Mouse (Mus musculus) midbrain, embryonic 10.5 days (tissue): ENCODE results near the gene Stat3. TPM values are rescaled to one million over a fixed set of nuclear protein-coding genes. Genes with fewer than 3 reads are reported as not detected.

ENCODE experiments used
- DNase-seq: peaks from one replicate; pipeline ENCODE4 v3.0.0-alpha.2; 2017; ENCODE audit warnings: low spot score
- H3K27ac ChIP-seq: fragments of 300-500 bp; sonication (generic); replicated peaks from 2 replicates; pipeline ENCODE4 v1.5.1; 2016; ENCODE audit warnings: mild to moderate bottlenecking
- H3K27me3 ChIP-seq: fragments of 300-500 bp; sonication (generic); 2 replicates; pipeline ENCODE4 v1.6.1; 2016; ENCODE audit warnings: low read depth, mild to moderate bottlenecking; ENCODE audit not compliant: poor library complexity, severe bottlenecking
- H3K36me3 ChIP-seq: fragments of 300-500 bp; sonication (generic); 2 replicates; pipeline ENCODE4 v1.6.1; 2016; ENCODE audit warnings: mild to moderate bottlenecking, moderate library complexity
- H3K4me1 ChIP-seq: fragments of 300-500 bp; sonication (generic); 2 replicates; pipeline ENCODE4 v1.6.1; 2016
- H3K4me3 ChIP-seq: fragments of 300-500 bp; sonication (generic); 2 replicates; pipeline ENCODE4 v1.5.1; 2016; ENCODE audit warnings: mild to moderate bottlenecking, moderate library complexity
- H3K9me3 ChIP-seq: fragments of 300-500 bp; sonication (generic); replicated peaks from 2 replicates; pipeline ENCODE4 v1.6.1; 2016; ENCODE audit warnings: mild to moderate bottlenecking
- WGBS: fragments of 180-500 bp; shearing (Covaris S2); methylation state at CpG from one replicate; pipeline ENCODE4 v1.1.7; 2016; 5-methylcytosine and 5-hydroxymethylcytosine counted together
- polyA plus RNA-seq: library from polyadenylated mRNA; unstranded; fragments of >200 nt; fragmentation: Nextera tagmentation; extraction: Ambion mirVana; gene quantifications from 2 replicates; pipeline ENCODE4 v1.2.1, GENCODE M21; 2016

Stat3 gene
- polyA plus RNA-seq, 1 experiment from 2014 or later = 16.9 TPM

GRCm38 (mm10) chr11:100852088-100852487 lies 87.3 kb downstream of the Stat3 start:
- WGBS = 93% methylated on average over 2 of the region's 2 CpGs
- DNase-seq = no peak
- Histone ChIP-seq H3K27me3 (peaks cover 68% of the 10 kb centered on the region), H3K27ac (no peak overlapping the region), H3K4me3 (no peak overlapping the region), H3K9me3 (no peaks in the 10 kb centered on the region), H3K4me1 (peaks cover 35% of the 10 kb centered on the region), H3K36me3 (no peaks in the 10 kb centered on the region)

GRCm38 (mm10) chr11:100850778-100851528 lies 88.4 kb downstream of the Stat3 start:
- WGBS = under 1% methylated on average over 33 of the region's 33 CpGs
- DNase-seq = peak; percentile 69
- no peaks in the 10 kb centered on the region for H3K9me3 ChIP-seq
- peaks cover 35% of the 10 kb centered on the region for H3K4me1 ChIP-seq
- peaks cover 57% of the 10 kb centered on the region for H3K27me3 ChIP-seq
- H3K27ac ChIP-seq = peak overlapping the region; percentile 92
- H3K36me3 ChIP-seq = no peaks in the 10 kb centered on the region
- H3K4me3 ChIP-seq = peak overlapping the region; percentile 95

- DNase-seq = peak; percentile 72
- Histone ChIP-seq H3K4me3 (peak within 1 kb of the TSS; percentile 95), H3K4me1 (peaks cover 33% of the 10 kb centered on the region), H3K27ac (peak within 1 kb of the TSS; percentile 92), H3K27me3 (peaks cover 49% of the 10 kb centered on the region), H3K36me3 (no peaks in the 10 kb centered on the region), H3K9me3 (no peaks in the 10 kb centered on the region)
- under 1% methylated on average over 97 of the region's 104 CpGs for WGBS
Measured at GRCm38 (mm10) chr11:100850038-100850777, 89.1 kb downstream of the Stat3 start, which contains the start of gene Stat5b. Gene Stat5b, minus strand, starts transcription at chr11:100850724.

GRCm38 (mm10) chr11:100849456-100850037 lies 89.8 kb downstream of the Stat3 start:
- no peaks in the 10 kb centered on the region for H3K36me3 ChIP-seq
- H3K27me3 ChIP-seq = peaks cover 43% of the 10 kb centered on the region
- peak overlapping the region; percentile 92 for H3K27ac ChIP-seq
- no peaks in the 10 kb centered on the region for H3K9me3 ChIP-seq
- H3K4me3 ChIP-seq = peak overlapping the region; percentile 95
- peaks cover 33% of the 10 kb centered on the region for H3K4me1 ChIP-seq
- WGBS = 4% methylated on average over 13 of the region's 13 CpGs
- DNase-seq = no peak

GRCm38 (mm10) chr11:100848789-100849379 lies 90.5 kb downstream of the Stat3 start:
- Histone ChIP-seq H3K27ac (no peak overlapping the region), H3K4me3 (peak overlapping the region; percentile 95), H3K36me3 (no peaks in the 10 kb centered on the region), H3K9me3 (no peaks in the 10 kb centered on the region), H3K27me3 (peaks cover 37% of the 10 kb centered on the region), H3K4me1 (peaks cover 33% of the 10 kb centered on the region)
- no peak for DNase-seq
- 75% methylated on average over 6 of the region's 6 CpGs for WGBS

DNA sequence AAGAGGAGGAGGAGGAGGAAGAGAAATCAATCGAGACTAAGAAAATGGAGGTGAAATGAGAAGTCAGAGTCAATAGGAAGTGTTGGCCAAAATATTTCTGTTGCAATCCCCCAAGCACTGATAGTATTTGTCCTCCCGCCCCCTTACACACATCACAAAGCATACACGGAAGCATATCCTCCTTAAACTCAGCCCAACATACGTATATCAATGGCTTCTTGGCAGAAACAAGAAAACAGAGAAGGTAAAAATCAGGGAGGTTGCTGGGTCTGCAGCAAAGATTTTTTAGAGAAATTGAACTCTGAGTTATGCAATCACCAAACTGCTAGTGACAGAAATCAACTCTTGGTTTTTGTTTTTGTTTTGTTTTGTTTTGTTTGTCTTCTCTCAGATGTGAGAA lies 91.3 kb downstream of the Stat3 start:
- Histone ChIP-seq H3K36me3 (no peaks in the 10 kb centered on the region), H3K27ac (no peak overlapping the region), H3K4me1 (peaks cover 33% of the 10 kb centered on the region), H3K27me3 (peaks cover 29% of the 10 kb centered on the region), H3K9me3 (no peaks in the 10 kb centered on the region), H3K4me3 (no peak overlapping the region)
- 81% methylated on average over 4 of the region's 4 CpGs for WGBS
- DNase-seq = no peak

GRCm38 (mm10) chr11:100847572-100847971 lies 91.8 kb downstream of the Stat3 start:
- Histone ChIP-seq H3K4me1 (peaks cover 33% of the 10 kb centered on the region), H3K4me3 (no peak overlapping the region), H3K27me3 (peaks cover 24% of the 10 kb centered on the region), H3K9me3 (no peaks in the 10 kb centered on the region), H3K27ac (no peak overlapping the region), H3K36me3 (no peaks in the 10 kb centered on the region)
- no peak for DNase-seq
- 94% methylated on average over 4 of the region's 4 CpGs for WGBS

DNA sequence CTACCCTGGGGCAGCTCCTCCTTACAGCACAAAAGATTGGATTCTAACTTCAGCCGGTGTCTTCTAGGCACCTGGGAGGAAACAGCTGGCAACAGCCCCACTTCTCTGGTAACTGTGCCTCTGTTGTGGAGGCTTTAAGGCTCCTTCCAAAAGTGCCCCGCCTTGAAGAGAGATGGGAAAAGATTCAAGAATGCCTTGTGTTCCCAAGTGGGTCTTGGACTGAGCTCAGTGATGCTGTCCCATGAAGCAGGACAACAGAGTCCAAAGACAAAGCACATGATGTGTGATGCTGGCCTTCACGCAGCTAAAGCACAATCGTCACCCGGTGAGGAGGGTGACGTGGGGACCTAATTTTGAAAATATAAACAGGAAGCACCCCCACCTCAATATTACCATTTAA lies 93.5 kb downstream of the Stat3 start:
- DNase-seq = no peak
- H3K27me3 ChIP-seq = peaks cover 9% of the 10 kb centered on the region; the same call in 1 of the 2 replicates
- peaks cover 23% of the 10 kb centered on the region for H3K4me1 ChIP-seq
- H3K27ac ChIP-seq = no peak overlapping the region
- 88% methylated on average over 6 of the region's 6 CpGs for WGBS
- no peaks in the 10 kb centered on the region for H3K9me3 ChIP-seq
- H3K4me3 ChIP-seq = no peak overlapping the region
- no peaks in the 10 kb centered on the region for H3K36me3 ChIP-seq

DNA sequence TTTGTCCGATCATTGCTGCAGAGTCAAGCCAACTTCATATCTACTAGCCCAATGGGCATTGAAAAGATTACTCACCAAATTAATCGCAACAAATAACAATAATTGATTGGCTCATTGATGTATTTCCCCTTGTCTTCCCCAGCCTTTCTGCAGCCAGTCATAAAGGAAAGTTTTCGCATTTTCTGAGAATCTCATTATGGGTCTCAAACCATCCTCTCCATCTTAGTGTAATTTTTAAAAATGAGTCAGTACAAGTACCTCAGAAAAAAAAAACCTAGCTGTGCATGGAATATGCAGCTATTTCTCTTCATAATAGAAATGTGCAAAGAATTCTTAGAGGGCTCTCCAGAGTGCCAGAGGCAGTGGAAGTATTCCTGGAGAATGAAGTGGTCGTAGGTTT lies 95.2 kb downstream of the Stat3 start:
- H3K9me3 ChIP-seq = no peaks in the 10 kb centered on the region
- H3K27me3 ChIP-seq = peaks cover 5% of the 10 kb centered on the region; the same call in 1 of the 2 replicates
- H3K27ac ChIP-seq = no peak overlapping the region
- peaks cover 8% of the 10 kb centered on the region for H3K4me1 ChIP-seq
- 93% methylated on average over 4 of the region's 4 CpGs for WGBS
- H3K4me3 ChIP-seq = no peak overlapping the region
- DNase-seq = no peak
- H3K36me3 ChIP-seq = no peaks in the 10 kb centered on the region

GRCm38 (mm10) chr11:100843070-100843669 lies 96.2 kb downstream of the Stat3 start:
- H3K4me1 ChIP-seq = no peaks in the 10 kb centered on the region
- WGBS = 92% methylated on average over 8 of the region's 8 CpGs
- no peaks in the 10 kb centered on the region for H3K36me3 ChIP-seq
- DNase-seq = no peak
- H3K27ac ChIP-seq = no peak overlapping the region
- no peak overlapping the region for H3K4me3 ChIP-seq
- H3K27me3 ChIP-seq = no peaks in the 10 kb centered on the region
- no peaks in the 10 kb centered on the region for H3K9me3 ChIP-seq

GRCm38 (mm10) chr11:100842025-100842424 lies 97.3 kb downstream of the Stat3 start:
- H3K36me3 ChIP-seq = no peaks in the 10 kb centered on the region
- H3K4me1 ChIP-seq = no peaks in the 10 kb centered on the region
- H3K9me3 ChIP-seq = peaks cover 5% of the 10 kb centered on the region; the same call in 1 of the 2 replicates
- DNase-seq = no peak
- H3K4me3 ChIP-seq = no peak overlapping the region
- no peak overlapping the region for H3K27ac ChIP-seq
- H3K27me3 ChIP-seq = no peaks in the 10 kb centered on the region
- 91% methylated on average over 7 of the region's 7 CpGs for WGBS

GRCm38 (mm10) chr11:100840866-100841265 lies 98.5 kb downstream of the Stat3 start:
- peaks cover 5% of the 10 kb centered on the region; the same call in 1 of the 2 replicates for H3K9me3 ChIP-seq
- H3K36me3 ChIP-seq = no peaks in the 10 kb centered on the region
- H3K27ac ChIP-seq = no peak overlapping the region
- WGBS = 86% methylated on average over 12 of the region's 12 CpGs
- H3K4me1 ChIP-seq = no peaks in the 10 kb centered on the region
- H3K4me3 ChIP-seq = no peak overlapping the region
- no peak for DNase-seq
- no peaks in the 10 kb centered on the region for H3K27me3 ChIP-seq
